9 mouse cellular contexts compared by ENCODE assay signal in the genomic region with DNA sequence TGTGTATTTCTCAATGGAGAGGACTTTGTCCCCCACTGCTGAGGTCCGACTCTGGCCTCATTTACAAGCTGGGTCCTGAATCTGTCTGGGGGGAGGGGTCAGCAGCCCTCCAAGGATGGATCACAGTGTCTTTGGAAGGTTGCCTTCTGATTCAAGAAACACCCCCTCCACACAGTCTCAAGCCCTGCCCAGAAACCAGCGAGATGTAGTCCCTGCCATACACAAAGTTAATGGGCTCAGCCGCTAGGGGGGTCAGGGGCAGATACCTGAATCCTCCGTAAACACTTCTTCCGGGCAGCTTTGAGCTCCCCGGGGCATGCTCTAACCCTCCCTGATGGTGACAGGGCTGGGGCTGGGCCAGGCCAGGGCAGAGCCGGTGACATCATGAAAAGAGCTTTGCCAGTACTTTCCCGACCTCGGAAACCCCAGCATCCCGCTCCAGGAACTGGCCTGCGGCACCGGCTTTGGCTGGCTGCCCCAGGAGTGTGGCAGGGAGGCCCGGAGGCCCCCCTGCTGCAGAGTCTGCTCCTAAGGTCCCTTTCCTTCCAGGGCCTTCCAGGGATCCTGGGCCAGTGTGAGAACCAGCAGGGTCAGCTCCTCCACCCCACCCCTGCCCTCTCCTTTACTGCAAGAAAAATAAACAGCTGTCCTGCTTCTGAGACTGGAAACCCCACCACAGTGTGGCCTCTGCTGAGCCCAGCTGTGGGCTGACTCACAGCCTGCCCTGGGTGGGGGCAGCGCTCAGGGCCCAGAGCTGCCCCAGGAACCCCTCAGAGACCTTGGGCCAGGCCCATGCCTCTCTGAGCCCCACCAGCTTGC. TPM values are rescaled to one million over a fixed set of nuclear protein-coding genes. Genes with fewer than 3 reads are reported as not detected.
A peak's percentile ranks its signal among the peaks of the same experiment; 100 is the strongest.
DNase-seq lines count a peak whose midpoint lies in the region; ATAC-seq and TF ChIP-seq lines count a peak whose summit lies in the region.
"Had no signal": no experiment of that assay in that cellular context is flagged by ENCODE, and none has a peak within 500 bp of the region (broad histone marks: within the 10 kb centered on the region; RNA-seq: fewer than 3 reads in every experiment).

No protein-coding gene starts in this region.

- H3K27ac ChIP-seq in embryonic facial prominence, embryonic 13.5 days = no peak overlapping the region
- no peak overlapping the region for H3K27ac ChIP-seq in heart, embryonic 12.5 days (ENCODE audit: poor library complexity, severe bottlenecking)
- H3K27ac ChIP-seq: macrophage had no signal

- 3% methylated on average over 14 of the region's 14 CpGs for WGBS in embryonic facial prominence, embryonic 13.5 days
- 10% methylated on average over 14 of the region's 14 CpGs for WGBS in heart, embryonic 12.5 days
- 6% methylated on average over 14 of the region's 14 CpGs for WGBS in lung, adult 2 months

- no peaks in the 10 kb centered on the region for H3K36me3 ChIP-seq in embryonic facial prominence, embryonic 13.5 days
- H3K36me3 ChIP-seq in heart, embryonic 12.5 days = no peaks in the 10 kb centered on the region

- DNase-seq in 3134 (ENCODE audit: extremely low read depth, insufficient read length, low spot score) = peak; percentile 99
- DNase-seq in adrenal gland, adult 8-10 months = peak; percentile 69
- DNase-seq in kidney, adult 9 months = peak; percentile 58
- DNase-seq in lung, adult 2 months = peak; percentile 48
- peak; percentile 42 for DNase-seq in ovary, postnatal 14 days (ENCODE audit: low spot score)
- no peak for DNase-seq in frontal cortex, postnatal 25 days (ENCODE audit: low spot score in 2 of 2)

- peaks cover 22% of the 10 kb centered on the region for H3K27me3 ChIP-seq in embryonic facial prominence, embryonic 13.5 days
- H3K27me3 ChIP-seq in heart, embryonic 12.5 days (replicated peaks) = peaks cover 49% of the 10 kb centered on the region

- H3K4me2 ChIP-seq in embryonic facial prominence, embryonic 13.5 days = peak overlapping the region; percentile 45
- peak overlapping the region; percentile 54 for H3K4me2 ChIP-seq in heart, embryonic 12.5 days

- ATAC-seq in embryonic facial prominence, embryonic 13.5 days (ENCODE audit: insufficient number of reproducible peaks, insufficient read depth, low FRiP score, low TSS enrichment, low read depth) = peak; percentile 43; the same call in 1 of the 2 replicates
- peak; percentile 63 for ATAC-seq in heart, embryonic 12.5 days (ENCODE audit: insufficient number of reproducible peaks, low FRiP score)

- H3K4me3 ChIP-seq in embryonic facial prominence, embryonic 13.5 days = 0 out of 2 replicates have a peak overlapping the region, but pooled peaks have one; percentile 18
- no peak overlapping the region for H3K4me3 ChIP-seq in heart, embryonic 12.5 days
- no peak overlapping the region for H3K4me3 ChIP-seq in lung, adult 2 months (replicated peaks; ENCODE audit: extremely low read depth, low read depth, low read length)

- TF ChIP-seq CTCF in lung, adult 2 months (IDR thresholded peaks at IDR 0.05; ENCODE audit: insufficient read depth, low read length) = no peak

- TF ChIP-seq POLR2A in lung, adult 2 months (IDR thresholded peaks at IDR 0.05; ENCODE audit: borderline replicate concordance, extremely low read depth, low read depth, low read length) = no peak

- no peaks in the 10 kb centered on the region for H3K9me3 ChIP-seq in embryonic facial prominence, embryonic 13.5 days
- H3K9me3 ChIP-seq in heart, embryonic 12.5 days (replicated peaks) = no peaks in the 10 kb centered on the region

- peaks cover 11% of the 10 kb centered on the region for H3K4me1 ChIP-seq in embryonic facial prominence, embryonic 13.5 days
- H3K4me1 ChIP-seq in heart, embryonic 12.5 days (replicated peaks) = peaks cover 11% of the 10 kb centered on the region
- H3K4me1 ChIP-seq in lung, adult 2 months (ENCODE audit: control insufficient read depth, insufficient read depth, low read length) = peaks cover 4% of the 10 kb centered on the region; the same call in 1 of the 2 replicates

- H3K9ac ChIP-seq in embryonic facial prominence, embryonic 13.5 days = no peak overlapping the region
- H3K9ac ChIP-seq in heart, embryonic 12.5 days = 0 out of 2 replicates have a peak overlapping the region, but pooled peaks have one; percentile 1

RNA-seq across cellular contexts. Expression of a gene that starts 20.4 kb away (rescaled TPM):
- not detected for total RNA-seq in adrenal gland, adult 8-10 months (2022)
- not detected in 2 replicates for polyA plus RNA-seq in embryonic facial prominence, embryonic 13.5 days (2015; fragmentation: Nextera tagmentation; extraction: Ambion mirVana)
- polyA plus RNA-seq in heart, embryonic 12.5 days (2016; fragmentation: Nextera tagmentation; extraction: Ambion mirVana) = not detected in 2 replicates
- not detected in 2 replicates for polyA plus RNA-seq in lung, adult 2 months (2012; rRNA removed)
- polyA plus RNA-seq: macrophage had no signal

RNA-seq across cellular contexts. Expression of a gene that starts 58.9 kb away (rescaled TPM):
- total RNA-seq in adrenal gland, adult 8-10 months (2022) = 1 to 10 TPM in 2 of 4 experiments, under 1 TPM in 2; 0.65 to 1.1 (median 0.85) TPM
- 35.0 and 44.9 TPM in 2 replicates for polyA plus RNA-seq in embryonic facial prominence, embryonic 13.5 days (2015; fragmentation: Nextera tagmentation; extraction: Ambion mirVana)
- polyA plus RNA-seq in heart, embryonic 12.5 days (2016; fragmentation: Nextera tagmentation; extraction: Ambion mirVana) = 1.3 and 1.5 TPM in 2 replicates
- 7.0 and 13.2 TPM in 2 replicates for polyA plus RNA-seq in lung, adult 2 months (2012; rRNA removed)
- polyA plus RNA-seq: macrophage had no signal

Comparison
In these comparisons a context has a peak if more than half of its experiments do, and no peak if none do; other contexts are left out.
1. DNase-seq: peak in 3134 (single experiment), adrenal gland, adult 8-10 months (single experiment), kidney, adult 9 months (single experiment), lung, adult 2 months (single experiment) and ovary, postnatal 14 days (single experiment); none in frontal cortex, postnatal 25 days (0 of 2).